Mouse (Mus musculus): ENCODE measurements around the gene Dmrtb1. TPM values are rescaled to one million over a fixed set of nuclear protein-coding genes. Genes with fewer than 3 reads are reported as not detected.

Dmrtb1 gene
- polyA plus RNA-seq, 1 experiment from 2014 or later: 0.12 TPM

DNA sequence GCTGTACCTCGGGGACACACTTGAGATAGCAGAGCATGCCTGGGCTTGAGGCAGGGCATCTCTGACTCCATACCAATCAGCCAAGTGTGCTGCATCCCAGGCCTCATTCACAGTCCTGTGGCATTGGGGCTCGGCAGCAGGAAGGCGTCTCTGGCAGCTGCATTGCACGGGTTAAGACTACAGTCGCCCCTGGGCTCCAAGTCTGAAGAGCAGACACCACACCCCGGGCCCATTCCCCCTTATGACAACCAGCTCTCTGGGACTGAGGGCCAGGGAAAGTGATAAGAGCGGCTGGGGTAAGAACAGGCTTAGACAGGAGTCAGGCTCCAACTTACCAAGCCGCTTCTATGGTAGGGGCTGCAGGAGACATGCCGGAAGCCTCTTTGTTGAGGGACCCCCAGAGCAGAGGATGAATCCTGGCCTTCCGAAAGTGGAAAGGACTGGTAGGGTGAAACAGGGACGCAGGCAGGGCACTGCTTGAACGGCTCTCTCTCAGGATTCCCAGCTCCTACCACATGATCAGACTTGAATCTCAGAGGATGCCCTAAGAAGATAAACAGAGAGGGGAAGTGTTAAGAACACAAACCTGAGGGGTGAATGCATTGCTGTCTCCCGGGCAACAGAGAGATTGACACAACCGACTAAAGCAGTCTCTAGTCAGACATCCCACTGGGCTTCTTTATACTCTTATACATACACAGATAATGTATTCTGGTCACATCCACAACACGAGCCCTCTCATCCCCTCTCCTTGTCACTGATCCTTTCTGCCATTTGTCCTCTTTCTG is 3.5 kb downstream of the Dmrtb1 start:
- no peak for ATAC-seq (ENCODE audit: insufficient number of reproducible peaks, low FRiP score, low TSS enrichment, low read depth)
- no peaks in the 10 kb centered on the region for H3K27me3 ChIP-seq
- H3K4me2 ChIP-seq (replicated peaks): no peak overlapping the region
- 47% methylated on average over 15 of the region's 15 CpGs for WGBS
- no peak overlapping the region for H3K27ac ChIP-seq (replicated peaks)
- no peak overlapping the region for H3K4me3 ChIP-seq (replicated peaks)
- 0 out of 2 replicates have a peak, but pooled peaks cover under 1% of the 10 kb centered on the region for H3K4me1 ChIP-seq
- H3K9me3 ChIP-seq (replicated peaks): no peaks in the 10 kb centered on the region
- H3K36me3 ChIP-seq: no peaks in the 10 kb centered on the region
- no peak overlapping the region for H3K9ac ChIP-seq

- ATAC-seq (ENCODE audit: insufficient number of reproducible peaks, low FRiP score, low TSS enrichment, low read depth): no peak
- no peaks in the 10 kb centered on the region for H3K36me3 ChIP-seq
- H3K27me3 ChIP-seq: peaks cover 8% of the 10 kb centered on the region; the same call in 1 of the 2 replicates
- no peak overlapping the region for H3K9ac ChIP-seq
- no peak overlapping the region for H3K4me3 ChIP-seq (replicated peaks)
- no peak overlapping the region for H3K27ac ChIP-seq (replicated peaks)
- WGBS: 56% methylated on average over 10 of the region's 10 CpGs
- H3K4me2 ChIP-seq (replicated peaks): no peak overlapping the region
- peaks cover 17% of the 10 kb centered on the region for H3K4me1 ChIP-seq
- H3K9me3 ChIP-seq (replicated peaks): no peaks in the 10 kb centered on the region
These were observed 8.4 kb downstream of the Dmrtb1 start for GRCm38 (mm10) chr4:107675645-107676044.

DNA sequence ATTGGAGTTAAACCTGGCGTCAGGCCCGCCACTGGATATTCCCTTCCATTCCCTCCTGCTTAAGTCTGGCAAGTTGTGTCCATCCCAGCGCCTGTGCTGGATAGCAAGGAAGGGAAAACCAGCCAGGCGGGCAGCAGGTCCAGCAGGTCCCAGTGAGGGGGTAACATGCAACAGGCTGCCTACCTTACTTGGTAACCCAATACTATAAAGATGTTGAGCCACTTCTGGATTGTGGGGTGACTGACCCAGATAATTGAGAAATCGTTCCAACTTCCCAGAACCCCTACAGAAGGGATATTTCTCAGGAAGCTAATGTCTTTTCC is 9.7 kb downstream of the Dmrtb1 start:
- H3K4me2 ChIP-seq (replicated peaks): peak overlapping the region; percentile 20; the same call in 1 of the 2 replicates
- H3K27ac ChIP-seq (replicated peaks): no peak overlapping the region
- no peak overlapping the region for H3K9ac ChIP-seq
- 15% methylated on average over 5 of the region's 5 CpGs for WGBS
- H3K4me1 ChIP-seq: peaks cover 27% of the 10 kb centered on the region
- H3K27me3 ChIP-seq: peaks cover 8% of the 10 kb centered on the region; the same call in 1 of the 2 replicates
- no peak for ATAC-seq (ENCODE audit: insufficient number of reproducible peaks, low FRiP score, low TSS enrichment, low read depth)
- no peaks in the 10 kb centered on the region for H3K9me3 ChIP-seq (replicated peaks)
- no peak overlapping the region for H3K4me3 ChIP-seq (replicated peaks)
- no peaks in the 10 kb centered on the region for H3K36me3 ChIP-seq

DNA sequence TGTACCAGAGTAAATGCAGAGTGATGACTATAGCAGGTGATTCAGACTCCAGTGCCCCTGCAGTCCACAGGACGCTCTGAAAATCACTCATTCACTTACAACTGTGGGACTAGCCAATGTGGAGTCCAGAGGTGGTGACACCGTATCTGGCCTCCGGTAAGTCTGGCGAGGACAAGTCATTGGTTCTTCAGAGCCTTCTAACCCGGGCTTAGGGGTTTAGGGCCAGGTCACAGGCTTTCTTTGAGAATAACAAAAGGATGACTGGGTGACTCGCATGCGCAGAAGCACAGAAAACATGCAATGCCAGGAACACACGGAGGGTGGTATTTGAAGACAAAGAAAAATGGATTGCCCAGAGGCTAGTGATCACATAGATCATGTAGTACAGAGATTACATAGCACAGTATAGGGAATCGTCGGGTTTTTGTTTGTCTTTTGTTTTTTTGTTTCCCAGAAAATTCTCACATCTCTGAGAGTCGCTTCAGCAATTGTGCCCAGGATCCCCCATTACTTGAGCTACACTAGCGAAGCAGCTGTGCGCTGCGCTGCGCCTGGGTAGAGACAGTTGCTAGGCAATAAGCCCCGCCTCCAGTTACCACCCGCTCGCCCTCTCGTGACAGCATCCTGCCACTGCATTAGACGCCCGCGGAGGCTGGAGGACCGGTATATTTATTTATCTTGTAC is 10.2 kb downstream of the Dmrtb1 start:
- H3K4me3 ChIP-seq (replicated peaks): no peak overlapping the region
- ATAC-seq (ENCODE audit: insufficient number of reproducible peaks, low FRiP score, low TSS enrichment, low read depth): peak; percentile 85
- no peak overlapping the region for H3K9ac ChIP-seq
- H3K27me3 ChIP-seq: peaks cover 8% of the 10 kb centered on the region; the same call in 1 of the 2 replicates
- H3K27ac ChIP-seq (replicated peaks): no peak overlapping the region
- H3K4me2 ChIP-seq (replicated peaks): peak overlapping the region; percentile 20
- WGBS: 19% methylated on average over 23 of the region's 23 CpGs
- H3K9me3 ChIP-seq (replicated peaks): no peaks in the 10 kb centered on the region
- no peaks in the 10 kb centered on the region for H3K36me3 ChIP-seq
- peaks cover 27% of the 10 kb centered on the region for H3K4me1 ChIP-seq

DNA sequence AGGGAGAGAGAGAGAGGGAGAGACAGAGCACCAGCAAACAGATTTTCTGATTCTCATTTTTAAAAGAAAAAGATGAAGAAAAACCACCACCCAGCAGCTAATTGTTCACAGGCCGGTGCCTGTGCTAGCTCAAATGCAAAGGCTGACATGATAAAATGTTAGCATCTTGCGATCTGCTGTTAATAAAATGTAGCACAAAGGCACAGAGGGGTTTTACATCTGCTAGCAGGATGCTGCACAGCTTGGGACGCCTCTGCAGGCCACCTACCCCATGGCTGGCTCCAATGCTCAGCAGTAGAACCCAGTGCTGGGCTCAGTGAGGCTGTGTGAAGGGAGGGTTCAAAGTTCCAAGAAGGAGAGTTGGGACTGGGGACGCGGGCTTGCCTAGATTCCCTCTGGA is 13.3 kb downstream of the Dmrtb1 start:
- no peak overlapping the region for H3K9ac ChIP-seq
- peaks cover 27% of the 10 kb centered on the region for H3K4me1 ChIP-seq
- H3K27ac ChIP-seq (replicated peaks): peak overlapping the region; percentile 4
- no peak for ATAC-seq (ENCODE audit: insufficient number of reproducible peaks, low FRiP score, low TSS enrichment, low read depth)
- H3K9me3 ChIP-seq (replicated peaks): no peaks in the 10 kb centered on the region
- 52% methylated on average over 5 of the region's 5 CpGs for WGBS
- H3K4me2 ChIP-seq (replicated peaks): no peak overlapping the region
- H3K36me3 ChIP-seq: no peaks in the 10 kb centered on the region
- peaks cover 8% of the 10 kb centered on the region; the same call in 1 of the 2 replicates for H3K27me3 ChIP-seq
- H3K4me3 ChIP-seq (replicated peaks): no peak overlapping the region

DNA sequence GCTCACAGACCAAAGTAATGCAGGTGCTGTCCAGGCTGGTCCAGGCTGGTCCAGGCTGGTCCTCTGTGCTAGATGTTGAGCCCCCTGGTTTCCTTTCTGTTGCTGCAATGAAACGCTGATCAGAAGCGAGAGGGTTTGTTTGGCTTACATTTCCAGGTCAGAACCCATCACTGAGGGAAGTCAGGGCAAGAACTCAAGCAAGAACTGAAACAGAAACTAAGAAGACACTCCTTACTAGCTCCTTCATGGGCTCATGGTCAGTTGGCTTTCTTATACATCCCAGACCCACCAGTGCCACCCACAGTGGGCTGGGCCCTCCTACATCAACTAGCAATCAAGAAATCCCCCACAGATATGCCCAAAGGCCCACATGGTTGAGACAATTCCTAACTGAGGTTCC is 15.5 kb downstream of the Dmrtb1 start:
- Histone ChIP-seq H3K9me3 (replicated peaks) (no peaks in the 10 kb centered on the region), H3K27ac (replicated peaks) (no peak overlapping the region), H3K36me3 (no peaks in the 10 kb centered on the region), H3K27me3 (peaks cover 8% of the 10 kb centered on the region; the same call in 1 of the 2 replicates), H3K4me2 (replicated peaks) (no peak overlapping the region), H3K4me1 (peaks cover 15% of the 10 kb centered on the region), H3K9ac (no peak overlapping the region), H3K4me3 (replicated peaks) (no peak overlapping the region)
- 100% methylated on average over 2 of the region's 2 CpGs for WGBS
- no peak for ATAC-seq (ENCODE audit: insufficient number of reproducible peaks, low FRiP score, low TSS enrichment, low read depth)

DNA sequence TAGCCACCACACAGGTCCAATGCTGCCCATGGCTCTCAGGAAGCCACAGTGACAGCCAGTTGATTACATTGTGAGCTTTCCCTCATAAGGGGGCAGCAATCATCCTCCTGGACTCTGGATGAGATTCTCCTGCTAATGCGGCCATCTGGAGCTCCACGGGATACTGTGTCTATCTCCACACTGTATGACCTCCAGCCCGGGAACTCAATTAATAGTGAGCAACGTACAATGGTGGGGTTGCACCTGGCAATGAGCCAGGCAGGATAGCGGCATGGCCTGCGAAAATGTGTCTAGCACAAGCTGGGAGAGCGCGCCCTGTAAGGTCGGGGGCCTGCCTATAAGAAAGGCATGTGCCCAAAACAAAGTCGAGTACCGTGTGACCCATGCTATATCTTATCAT is 23.4 kb downstream of the Dmrtb1 start:
- no peak overlapping the region for H3K4me3 ChIP-seq (replicated peaks)
- H3K36me3 ChIP-seq: no peaks in the 10 kb centered on the region
- no peak overlapping the region for H3K27ac ChIP-seq (replicated peaks)
- H3K9ac ChIP-seq: no peak overlapping the region
- H3K4me1 ChIP-seq: peaks cover 12% of the 10 kb centered on the region
- no peak for ATAC-seq (ENCODE audit: insufficient number of reproducible peaks, low FRiP score, low TSS enrichment, low read depth)
- H3K4me2 ChIP-seq (replicated peaks): no peak overlapping the region
- no peaks in the 10 kb centered on the region for H3K9me3 ChIP-seq (replicated peaks)
- no peaks in the 10 kb centered on the region for H3K27me3 ChIP-seq
- 91% methylated on average over 11 of the region's 11 CpGs for WGBS

GRCm38 (mm10) chr4:107653280-107653643 is 30.8 kb downstream of the Dmrtb1 start:
- H3K36me3 ChIP-seq: no peaks in the 10 kb centered on the region

DNA sequence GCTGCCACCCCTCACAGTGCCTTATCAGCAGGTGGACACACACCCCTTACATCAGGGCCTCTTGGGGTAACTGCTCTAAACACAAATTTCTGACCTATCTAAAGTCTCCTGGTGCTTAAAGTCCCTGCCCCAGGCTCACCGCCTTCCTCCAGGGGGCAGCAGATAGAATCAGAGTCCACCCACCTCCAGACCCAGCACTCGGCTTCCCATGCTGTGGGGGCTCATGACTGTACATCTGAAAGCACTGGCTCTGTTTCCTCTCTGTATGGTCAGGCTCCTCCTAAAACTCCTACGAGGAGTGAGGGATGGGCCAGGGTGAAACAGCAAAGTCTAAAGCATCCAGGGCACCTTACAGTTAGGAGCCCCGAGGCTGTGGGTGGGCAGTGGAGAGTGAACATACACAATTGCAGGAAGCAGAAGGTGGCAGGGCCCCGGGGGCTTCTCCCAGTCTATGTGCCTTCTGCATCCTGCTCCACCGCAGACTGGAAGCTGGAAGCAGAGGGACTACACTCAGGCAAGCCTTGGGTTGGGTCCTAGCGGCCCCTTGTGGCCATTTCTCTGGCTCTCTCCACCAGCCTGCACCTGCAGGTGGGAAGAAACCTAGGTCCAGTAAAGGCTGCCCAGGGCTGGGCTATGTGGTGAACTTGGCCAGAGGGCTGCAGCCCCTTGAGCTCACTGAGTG is 31.3 kb downstream of the Dmrtb1 start:
- peaks cover 40% of the 10 kb centered on the region for H3K4me1 ChIP-seq
- ATAC-seq (ENCODE audit: insufficient number of reproducible peaks, low FRiP score, low TSS enrichment, low read depth): peak; percentile 74
- no peaks in the 10 kb centered on the region for H3K9me3 ChIP-seq (replicated peaks)
- H3K4me3 ChIP-seq (replicated peaks): no peak overlapping the region
- no peaks in the 10 kb centered on the region for H3K36me3 ChIP-seq
- H3K4me2 ChIP-seq (replicated peaks): no peak overlapping the region; the same call in 1 of the 2 replicates
- H3K27ac ChIP-seq (replicated peaks): no peak overlapping the region
- H3K27me3 ChIP-seq: peaks cover 7% of the 10 kb centered on the region
- no peak overlapping the region for H3K9ac ChIP-seq
- WGBS: 7% methylated on average over 7 of the region's 7 CpGs

More at GRCm38 (mm10) chr4:107653280-107653643, 30.8 kb downstream of the Dmrtb1 start:
- no peak for ATAC-seq (ENCODE audit: insufficient number of reproducible peaks, low FRiP score, low TSS enrichment, low read depth)
- H3K27ac ChIP-seq (replicated peaks): no peak overlapping the region
- H3K27me3 ChIP-seq: peaks cover 7% of the 10 kb centered on the region
- H3K4me2 ChIP-seq (replicated peaks): no peak overlapping the region
- peaks cover 40% of the 10 kb centered on the region for H3K4me1 ChIP-seq
- no peak overlapping the region for H3K9ac ChIP-seq
- H3K4me3 ChIP-seq (replicated peaks): no peak overlapping the region
- WGBS: 70% methylated on average over 5 of the region's 5 CpGs
- no peaks in the 10 kb centered on the region for H3K9me3 ChIP-seq (replicated peaks)

GRCm38 (mm10) chr4:107651021-107651496 is 33.0 kb downstream of the Dmrtb1 start:
- no peak overlapping the region for H3K9ac ChIP-seq
- no peak overlapping the region for H3K4me2 ChIP-seq (replicated peaks)

GRCm38 (mm10) chr4:107648959-107649485 is 35.0 kb downstream of the Dmrtb1 start:
- H3K9me3 ChIP-seq (replicated peaks): no peaks in the 10 kb centered on the region
- no peak overlapping the region for H3K27ac ChIP-seq (replicated peaks)
- WGBS: 87% methylated on average over 5 of the region's 5 CpGs
- H3K4me2 ChIP-seq (replicated peaks): no peak overlapping the region
- H3K36me3 ChIP-seq: no peaks in the 10 kb centered on the region
- H3K27me3 ChIP-seq: peaks cover 1% of the 10 kb centered on the region; the same call in 1 of the 2 replicates
- H3K9ac ChIP-seq: no peak overlapping the region
- no peak overlapping the region for H3K4me3 ChIP-seq (replicated peaks)
- no peak for ATAC-seq (ENCODE audit: insufficient number of reproducible peaks, low FRiP score, low TSS enrichment, low read depth)
- H3K4me1 ChIP-seq: peaks cover 19% of the 10 kb centered on the region

More at GRCm38 (mm10) chr4:107651021-107651496, 33.0 kb downstream of the Dmrtb1 start:
- H3K36me3 ChIP-seq: no peaks in the 10 kb centered on the region
- no peak overlapping the region for H3K27ac ChIP-seq (replicated peaks)
- no peaks in the 10 kb centered on the region for H3K9me3 ChIP-seq (replicated peaks)
- peaks cover 7% of the 10 kb centered on the region for H3K27me3 ChIP-seq
- WGBS: 19% methylated on average over 12 of the region's 12 CpGs
- H3K4me1 ChIP-seq: peaks cover 32% of the 10 kb centered on the region
- no peak for ATAC-seq (ENCODE audit: insufficient number of reproducible peaks, low FRiP score, low TSS enrichment, low read depth)
- no peak overlapping the region for H3K4me3 ChIP-seq (replicated peaks)
